Mouse (Mus musculus) small intestine, adult 2 months (tissue): ENCODE measurements around the gene Drd1.

Source experiments
- CTCF ChIP-seq: fragments of 200-500 bp; IDR thresholded peaks from 2 replicates; pipeline ENCODE4 v1.5.1; 2012; ENCODE audit warnings: low read depth, mild to moderate bottlenecking, control low read depth, inconsistent platforms, low read length, moderate library complexity, mixed read lengths; ENCODE audit not compliant: insufficient replicate concordance, insufficient read length; ENCODE audit errors: extremely low read depth
- POLR2A ChIP-seq: fragments of 200-500 bp; IDR thresholded peaks from 2 replicates; pipeline ENCODE4 v1.6.1; 2012; ENCODE audit warnings: low read depth, mild to moderate bottlenecking, control low read depth, inconsistent platforms, low read length, moderate library complexity

DNA sequence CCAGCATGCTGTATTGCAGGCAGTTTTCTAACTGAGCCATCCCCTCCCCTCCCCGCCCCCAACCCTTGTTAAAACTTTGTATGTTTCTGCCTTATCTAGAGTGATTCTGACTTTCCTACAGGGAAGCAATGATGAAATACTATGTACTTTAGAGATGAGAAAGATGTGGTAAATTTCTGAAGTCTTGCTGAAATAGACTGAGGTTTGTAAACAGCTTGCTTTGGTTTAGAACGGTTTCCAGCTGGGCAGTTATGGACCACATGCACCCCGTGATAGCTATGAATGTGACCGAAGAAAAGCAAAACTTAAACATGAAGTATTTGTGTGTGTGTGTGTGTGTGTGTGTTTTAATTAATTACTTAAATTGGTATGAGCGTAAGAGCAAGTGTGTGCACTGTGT lies 29.3 kb upstream of the Drd1 start:
- TF ChIP-seq POLR2A (no peak), CTCF (no peak)
